Mouse (Mus musculus) gastrocnemius, postnatal 25 days (tissue): ENCODE data around the gene Focad. TPM values are rescaled to one million over a fixed set of nuclear protein-coding genes. Genes with fewer than 3 reads are reported as not detected.
A peak's percentile ranks its signal among the peaks of the same experiment; 100 is the strongest.

ENCODE experiments used
- DNase-seq: peaks from one replicate; pipeline ENCODE4 v3.0.0; 2022
- total RNA-seq, 2 experiments: library from RNA; stranded (reverse); gene quantifications; 1 replicate in 1 of 2; 2 replicates in 1 of 2; pipeline ENCODE4 v1.2.3; 2021

Gene Focad
- total RNA-seq, 2 experiments from 2014 or later, result 10.1 to 11.1 TPM

DNA sequence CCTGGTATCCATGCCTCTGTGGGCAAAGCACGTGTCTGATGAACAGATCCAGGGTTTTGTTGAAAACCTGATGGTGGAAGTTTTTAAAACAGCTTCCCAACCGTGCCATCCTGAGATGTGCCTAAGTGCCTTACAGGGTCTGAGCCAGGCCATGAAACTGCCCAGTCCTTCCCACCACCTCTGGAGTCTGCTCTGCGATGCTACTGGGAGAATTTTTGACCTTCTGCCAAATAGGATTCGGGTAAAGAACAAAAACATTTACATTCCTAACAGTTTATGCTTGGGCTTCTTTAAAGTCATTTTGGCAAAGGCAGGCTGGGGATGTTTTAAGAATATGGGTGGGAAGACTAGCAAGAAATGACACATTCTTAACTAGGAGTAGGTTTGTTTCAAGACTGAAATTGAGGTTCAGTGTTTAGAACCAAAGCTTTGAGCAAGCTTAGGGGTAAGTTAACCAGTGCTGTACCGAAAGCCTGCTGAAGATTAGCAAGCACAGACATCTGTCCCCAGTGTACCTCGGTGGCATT is 302.6 kb downstream of the Focad start:
- no peak for DNase-seq

DNA sequence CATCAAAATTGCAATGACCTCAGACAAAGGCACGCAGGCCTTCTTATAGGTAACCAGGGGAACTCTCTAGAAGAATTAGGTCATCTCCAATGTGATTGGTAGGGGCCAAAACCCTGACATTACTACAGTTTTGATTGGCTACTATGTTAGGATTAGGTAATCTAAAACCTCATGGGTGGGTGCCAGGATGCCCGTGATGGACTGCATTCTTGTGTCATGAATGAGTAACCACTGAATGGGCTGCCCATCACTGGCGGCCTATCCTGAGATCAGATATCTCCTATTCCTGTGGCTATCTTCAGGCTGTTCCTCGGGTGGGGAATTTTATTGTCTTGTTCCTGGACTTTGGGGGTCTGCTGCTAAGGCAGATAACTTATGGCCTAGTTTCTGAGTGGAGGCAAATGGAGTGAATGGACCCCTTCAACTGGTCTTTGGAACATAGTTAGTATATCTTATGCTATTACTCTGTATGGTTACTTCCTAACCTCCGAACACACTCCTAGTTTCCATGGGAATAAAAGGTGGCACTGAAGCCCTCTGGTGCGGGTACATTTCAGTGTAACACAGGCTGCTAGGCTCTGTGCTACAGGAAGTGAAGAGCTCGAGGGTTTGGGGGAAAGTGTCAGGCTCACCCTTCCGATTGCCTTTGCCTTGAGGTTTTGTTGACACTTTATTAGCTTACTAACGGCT is 306.0 kb downstream of the Focad start:
- DNase-seq, result no peak

DNA sequence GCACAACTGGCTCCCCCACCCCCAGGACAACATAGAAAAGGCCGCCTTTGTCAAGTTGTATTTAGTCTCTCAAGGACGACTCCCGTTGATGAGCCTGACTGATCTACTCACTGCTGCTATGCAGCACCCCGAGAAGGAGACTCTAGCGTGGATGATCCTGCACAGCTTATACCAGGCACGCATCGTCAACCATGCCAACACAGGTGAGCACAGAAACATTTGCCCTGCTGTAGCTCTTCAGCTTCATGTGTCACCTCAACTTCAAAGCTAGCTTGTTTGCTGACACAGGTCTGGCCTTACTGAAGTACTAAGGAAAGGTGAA is 306.5 kb downstream of the Focad start:
- DNase-seq, result no peak

DNA sequence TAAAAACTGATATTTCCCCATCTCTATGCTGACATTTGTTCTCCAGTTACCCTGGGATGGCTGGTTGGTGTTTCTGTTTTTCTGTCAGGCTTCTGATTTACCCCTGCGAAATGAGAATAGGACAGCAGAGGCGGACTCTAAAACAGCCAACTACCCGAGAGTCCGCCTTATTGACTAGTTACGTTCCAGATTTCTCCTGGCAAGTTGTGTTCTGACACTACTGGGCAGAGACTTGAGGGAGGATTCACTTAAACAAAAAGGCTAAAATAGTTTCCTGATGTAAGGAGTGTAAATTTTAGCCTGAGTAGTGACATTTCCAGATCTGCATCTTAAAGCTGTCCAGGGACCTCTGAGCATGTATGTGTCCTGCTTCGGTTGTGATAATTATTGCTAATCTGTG is 308.5 kb downstream of the Focad start:
- DNase-seq, result no peak

DNA sequence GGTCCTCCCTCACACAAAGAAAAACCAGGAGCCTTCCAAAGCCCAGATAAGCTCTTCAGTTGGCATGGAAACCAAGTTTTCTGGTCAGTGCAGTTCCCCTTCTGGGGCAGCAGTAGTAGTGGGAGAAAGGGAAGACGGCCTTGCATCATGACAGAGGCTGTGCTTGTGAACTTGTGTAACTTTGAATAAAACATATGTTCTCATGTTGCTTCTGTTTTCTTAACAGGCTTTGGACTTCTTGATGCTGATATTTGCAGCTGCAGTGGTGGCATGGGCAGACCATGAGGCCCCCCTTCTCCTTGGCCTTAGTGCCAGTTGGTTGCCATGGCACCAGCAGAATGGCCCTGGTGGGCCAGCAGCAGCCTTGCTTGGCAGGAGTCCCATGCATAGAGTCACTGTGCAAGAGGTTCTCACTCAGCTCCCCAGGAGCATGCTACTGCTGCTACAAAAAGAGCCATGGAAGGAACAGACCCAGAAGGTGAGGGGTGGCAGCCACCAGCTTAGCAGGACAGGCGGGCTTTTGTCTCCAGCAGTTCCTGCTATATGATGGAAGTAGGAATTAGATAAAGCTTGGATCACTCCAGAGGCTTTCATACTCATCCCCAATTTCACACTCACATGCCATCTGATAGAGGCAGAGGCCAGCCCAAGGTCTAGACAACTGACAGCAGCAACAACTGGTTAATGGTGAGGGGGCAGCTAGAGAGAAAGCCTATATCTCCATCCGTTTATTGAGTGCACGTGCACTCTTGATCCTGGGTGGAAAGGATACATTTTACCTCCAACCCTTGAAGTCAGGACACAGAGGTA is 312.7 kb downstream of the Focad start:
- no peak for DNase-seq

DNA sequence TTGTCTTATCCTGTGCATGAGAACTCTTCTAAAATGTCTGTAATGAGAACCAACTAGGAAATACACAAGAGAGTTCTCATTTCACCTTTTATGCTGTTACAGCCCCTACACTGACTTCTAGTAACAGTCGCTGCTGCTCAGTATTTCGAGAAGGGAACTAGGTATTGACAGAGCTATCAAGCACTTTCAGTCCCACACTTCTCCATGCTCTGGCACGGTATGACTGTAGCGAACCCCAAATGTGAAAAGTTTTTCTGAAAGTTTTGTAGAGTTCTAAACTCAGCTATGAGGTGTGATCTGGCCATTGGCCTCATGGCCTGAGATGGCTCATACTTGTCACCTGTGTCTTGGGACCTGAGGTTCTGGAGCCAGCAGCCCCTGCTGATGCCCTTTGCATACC is 314.9 kb downstream of the Focad start:
- DNase-seq, result no peak

DNA sequence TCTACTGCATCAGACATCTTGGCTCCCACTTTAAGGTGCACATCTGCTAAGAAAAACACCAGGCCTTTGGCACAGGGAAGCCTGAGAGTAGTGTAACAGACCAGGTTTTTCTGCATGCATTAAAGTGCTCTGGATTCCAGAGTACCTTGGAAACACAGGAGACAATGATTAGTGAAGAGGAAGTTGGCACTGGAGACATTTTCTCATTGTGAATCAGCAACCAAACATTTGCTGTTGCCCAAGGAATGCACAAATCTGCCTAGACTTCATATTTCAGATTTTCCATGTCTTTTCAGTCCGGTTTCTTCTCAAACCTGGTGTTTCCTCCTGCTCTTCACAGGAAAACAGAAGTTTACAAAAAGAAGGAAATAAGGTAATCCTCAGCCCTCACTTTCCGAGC is 317.9 kb downstream of the Focad start:
- DNase-seq, result no peak

DNA sequence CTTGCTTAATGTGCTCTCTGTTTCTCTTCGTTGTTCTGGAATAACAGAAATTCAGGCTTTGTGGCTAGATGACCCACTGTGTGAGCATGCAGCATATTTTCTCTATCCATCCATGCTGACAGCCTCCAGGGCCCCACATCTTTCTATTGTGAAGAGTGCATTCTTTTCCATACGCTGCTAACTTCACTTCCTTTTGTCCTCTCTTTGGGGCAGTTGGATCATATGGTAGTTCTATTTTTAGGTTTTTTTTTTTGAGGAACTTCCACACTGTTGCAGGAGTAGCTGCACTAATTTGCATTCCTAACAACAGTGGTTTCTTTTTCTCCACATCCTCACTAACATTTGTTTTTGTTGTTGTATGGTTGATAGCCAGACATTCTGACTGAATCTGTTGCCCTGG is 320.6 kb downstream of the Focad start:
- DNase-seq, result no peak

DNA sequence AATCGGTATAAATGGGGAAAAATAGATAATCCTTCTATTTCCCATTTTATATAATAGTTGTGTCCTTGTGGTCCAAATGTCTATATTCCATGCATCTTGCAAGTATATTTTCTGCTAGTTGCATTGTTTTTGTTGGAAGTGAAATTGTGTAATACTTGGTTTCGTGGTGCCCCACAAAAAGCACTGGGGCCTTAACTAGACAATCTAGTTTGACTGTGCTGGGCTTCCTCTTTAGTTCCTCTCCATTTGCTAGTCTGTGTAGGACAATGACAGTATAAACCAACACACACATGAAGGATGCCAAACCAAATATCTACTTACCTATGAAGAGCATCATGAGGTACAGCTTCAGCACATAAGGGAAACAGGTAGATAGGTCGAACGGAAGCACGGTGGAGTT is 324.9 kb downstream of the Focad start:
- no peak for DNase-seq

DNA sequence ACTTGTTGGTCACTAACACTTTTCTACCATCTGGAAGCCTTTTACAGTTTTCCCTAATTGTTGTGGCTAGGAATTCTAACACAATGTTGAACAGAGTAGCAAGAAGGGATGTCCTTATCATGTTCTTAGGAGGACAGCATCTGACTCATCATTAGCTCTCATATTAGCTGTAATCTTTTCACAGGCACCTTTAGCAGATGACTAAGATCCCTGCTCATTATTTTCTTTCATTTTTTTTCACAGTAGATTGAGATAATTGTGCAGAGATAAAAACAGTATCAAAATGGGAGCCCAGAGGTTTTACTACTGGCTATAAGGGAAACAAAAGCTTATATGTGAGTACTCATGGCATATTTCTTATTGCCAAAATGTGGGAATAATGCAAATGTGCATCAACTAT is 330.1 kb downstream of the Focad start:
- no peak for DNase-seq

DNA sequence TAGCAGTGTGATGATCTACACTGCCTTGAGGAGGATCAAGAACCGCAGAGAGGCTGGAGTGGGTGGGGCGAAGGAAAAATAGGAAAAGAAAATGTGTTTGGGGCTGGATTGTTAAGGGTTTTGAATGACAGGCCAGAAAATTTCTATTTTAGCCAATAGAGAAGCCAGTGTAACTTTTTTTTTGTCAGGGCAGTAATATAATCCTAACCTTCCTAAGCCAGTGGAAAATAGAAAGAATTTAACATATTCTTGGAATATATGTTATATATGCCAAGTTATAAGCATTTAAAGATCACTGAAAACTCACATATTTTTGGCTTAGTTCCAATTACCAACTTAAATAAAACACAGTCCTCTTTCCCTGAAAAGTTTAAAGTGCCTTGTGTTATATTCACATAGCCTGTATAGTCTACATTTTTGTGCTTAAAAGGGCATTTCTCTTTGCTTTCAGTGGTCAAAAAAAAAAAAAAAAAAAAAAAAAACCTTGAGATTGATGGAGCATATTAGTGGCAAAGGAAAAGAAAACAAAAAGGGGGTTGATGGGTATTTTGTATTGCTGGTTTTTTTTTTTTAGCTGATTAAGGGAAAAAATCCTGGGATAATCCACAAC is 333.3 kb downstream of the Focad start:
- DNase-seq, result no peak

DNA sequence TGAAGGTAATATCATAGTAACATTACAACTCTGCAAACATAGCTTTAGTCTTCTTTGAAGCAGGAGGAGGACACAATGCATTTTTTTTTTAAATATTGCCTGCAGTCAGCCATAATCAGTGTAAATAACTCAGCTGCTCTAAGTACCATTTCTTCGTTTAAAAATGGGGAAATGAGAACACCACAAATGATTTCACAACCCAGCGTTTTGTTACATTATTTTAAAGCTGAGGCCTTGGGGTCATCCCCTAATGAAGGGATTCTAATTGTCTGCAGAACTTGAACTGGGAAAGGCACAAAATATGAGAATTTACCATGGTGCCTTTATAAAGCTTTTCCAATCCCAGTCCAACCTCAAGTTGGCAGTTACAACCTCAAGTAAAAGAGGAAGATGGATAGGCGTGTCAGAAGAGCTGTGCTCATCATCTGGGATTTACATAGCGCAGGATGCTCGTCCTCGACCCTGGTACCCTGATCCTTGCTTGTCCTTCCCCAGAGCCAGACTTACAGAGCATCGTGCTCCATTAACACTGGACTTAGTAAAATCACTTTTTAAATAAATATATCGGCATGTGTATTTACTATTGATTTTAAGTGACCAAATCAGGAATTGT is 338.1 kb downstream of the Focad start:
- no peak for DNase-seq

DNA sequence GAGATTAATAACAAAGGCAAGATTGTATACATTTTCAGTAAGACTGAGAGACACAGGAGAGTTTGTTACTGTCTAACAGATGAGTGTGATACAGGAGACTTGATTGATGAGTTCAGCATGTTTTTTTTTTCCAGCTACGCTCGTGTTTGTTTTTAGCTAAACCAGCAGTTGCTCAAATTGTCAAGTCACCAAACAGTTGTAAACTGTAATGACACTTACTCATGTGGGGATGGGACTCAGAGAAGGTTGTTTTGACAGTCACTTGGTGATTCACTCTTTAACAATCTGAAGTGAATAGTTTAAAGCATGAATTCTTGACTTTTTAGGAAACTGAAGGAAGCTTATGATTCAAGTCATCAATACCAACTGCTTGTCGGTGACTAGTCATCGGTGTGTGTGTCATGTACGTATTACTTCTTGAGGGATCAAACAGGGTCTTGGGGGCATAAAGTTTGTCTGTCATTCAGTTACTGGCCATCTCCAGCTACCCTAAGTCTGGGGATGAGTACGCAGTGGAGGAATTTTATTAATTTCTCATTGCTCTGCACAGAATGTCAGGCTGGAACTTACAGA is 342.2 kb downstream of the Focad start:
- no peak for DNase-seq

DNA sequence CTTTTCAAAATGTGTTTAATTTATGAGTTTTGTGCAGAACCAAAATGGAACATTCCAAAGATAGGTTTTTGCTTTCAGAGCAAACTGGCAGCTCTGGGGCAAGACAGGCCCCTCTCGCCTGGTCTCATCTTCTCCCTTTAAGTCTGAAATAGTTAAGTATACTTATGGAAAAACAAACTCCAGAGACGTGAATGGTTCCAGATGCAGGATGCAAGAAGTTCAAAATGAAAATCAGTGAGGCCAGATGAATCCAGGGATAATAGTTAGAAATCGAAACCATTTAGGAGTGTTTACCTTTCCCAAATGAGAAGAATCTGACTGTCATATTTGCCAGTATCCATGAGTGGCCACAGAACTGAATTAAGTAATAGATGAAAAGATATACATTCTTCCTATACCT is 342.7 kb downstream of the Focad start:
- DNase-seq, result no peak

DNA sequence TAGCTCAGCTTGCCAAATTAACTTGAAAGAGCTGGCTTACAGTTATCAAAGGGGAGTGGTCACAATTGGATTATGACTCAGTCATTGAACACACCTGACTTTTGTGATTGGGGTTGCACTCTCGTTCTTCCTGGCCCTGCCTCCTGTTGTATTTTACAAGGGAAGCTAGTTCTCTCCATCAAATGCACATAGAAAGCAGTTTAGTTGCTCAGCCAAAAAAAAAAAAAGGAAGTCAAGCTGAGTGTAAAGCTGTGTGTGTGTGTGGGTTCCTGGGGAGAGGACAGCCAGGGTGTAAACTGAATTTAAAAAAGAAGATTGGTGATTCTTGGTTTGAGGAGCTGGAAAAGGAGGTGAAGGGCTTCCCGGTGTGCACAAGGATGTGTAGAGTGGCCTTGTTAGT is 343.5 kb downstream of the Focad start:
- DNase-seq, result no peak

DNA sequence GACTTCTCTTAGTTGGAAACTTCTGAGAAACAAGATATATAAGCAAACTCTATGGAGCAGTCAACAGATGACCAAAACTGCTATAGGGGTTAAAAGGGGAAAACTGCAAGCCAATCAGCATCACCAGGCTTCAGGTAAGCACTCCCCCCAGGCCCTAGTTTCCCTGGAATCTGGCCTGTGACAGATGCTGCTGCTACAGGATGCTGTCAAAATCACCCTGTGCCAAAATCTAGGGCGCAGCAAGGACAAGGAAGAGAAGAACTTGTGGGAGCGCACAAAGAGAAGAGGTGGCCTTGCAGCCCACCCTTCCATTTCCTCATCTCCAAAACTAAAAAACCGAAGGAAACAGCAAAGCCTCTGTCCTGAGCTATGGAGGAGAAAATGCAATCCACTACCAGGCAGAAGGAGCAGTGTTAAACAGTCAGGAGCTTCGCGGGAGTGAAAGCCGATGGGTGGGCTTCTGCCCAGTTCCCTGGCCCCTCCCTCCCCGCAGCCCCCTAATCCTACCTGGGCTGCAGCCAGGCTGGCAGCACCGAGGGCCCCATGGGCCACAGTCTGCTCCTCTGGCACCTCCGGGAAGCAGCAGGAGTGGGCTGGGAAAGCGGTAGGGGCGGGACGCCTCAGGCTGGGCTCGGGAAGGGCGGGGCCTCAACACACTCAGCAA is 344.0 kb downstream of the Focad start, which contains the start of gene Hacd4:
TSS of gene Hacd4 (minus strand) at position 603 of the 664 bp plus-strand sequence.
- peak; percentile 65 for DNase-seq

DNA sequence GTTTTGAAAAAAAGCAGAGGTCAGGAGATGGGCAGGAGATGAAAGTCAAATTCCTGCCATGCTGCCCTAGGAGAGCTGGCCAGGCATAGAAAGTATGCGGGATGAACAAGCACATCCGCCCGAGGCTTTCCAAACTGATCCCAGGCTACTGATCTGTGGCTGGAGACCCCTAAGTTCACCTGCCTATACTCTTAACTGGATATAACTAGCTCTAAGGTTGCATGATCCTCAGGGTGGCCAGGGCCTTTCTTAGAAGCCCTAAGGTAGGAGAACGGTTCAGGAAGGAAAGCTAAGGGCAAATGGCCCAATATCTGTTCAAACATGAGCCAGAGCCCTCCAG is 344.5 kb downstream of the Focad start:
- DNase-seq, result no peak

DNA sequence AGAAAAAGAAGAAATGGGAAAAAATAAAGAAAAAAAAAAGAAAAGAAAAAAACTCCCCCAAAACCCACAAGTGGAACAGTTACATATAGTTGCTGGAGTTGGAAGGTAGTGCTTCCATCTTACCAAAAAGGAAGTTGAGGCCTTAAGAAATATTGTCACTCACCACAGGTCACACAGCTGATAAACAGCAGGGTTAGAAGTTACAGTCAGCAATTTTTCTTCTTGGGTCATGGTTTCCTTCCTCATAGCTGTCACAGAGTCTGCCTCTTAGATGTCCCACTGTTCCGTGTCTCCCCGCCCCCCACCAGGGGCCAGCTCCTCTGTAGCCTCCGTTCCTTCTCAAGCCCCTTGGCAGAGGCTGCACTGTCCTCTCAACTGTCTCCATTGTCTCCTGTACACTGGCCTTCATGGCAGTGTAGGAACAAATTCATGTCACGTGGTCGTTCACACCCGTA is 345.3 kb downstream of the Focad start:
- DNase-seq, result no peak

DNA sequence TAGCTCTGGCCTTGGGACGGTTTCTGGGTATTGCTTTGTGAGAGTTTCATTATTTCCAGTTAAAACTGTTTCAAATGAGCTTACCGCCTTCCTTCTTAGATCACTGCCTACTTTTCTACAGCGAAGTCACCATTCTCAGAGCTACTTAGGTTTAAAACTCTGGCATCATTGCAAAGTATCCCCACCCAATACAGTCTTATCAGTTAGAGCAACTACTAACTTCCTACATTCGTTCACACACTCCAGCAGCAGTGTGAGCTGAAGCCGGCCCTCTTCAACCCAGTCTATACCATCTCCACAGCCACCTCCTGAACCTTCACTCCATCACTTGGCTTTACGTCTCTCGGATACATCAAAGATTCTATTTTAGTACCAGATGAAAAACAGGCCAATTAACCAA is 346.4 kb downstream of the Focad start:
- no peak for DNase-seq

DNA sequence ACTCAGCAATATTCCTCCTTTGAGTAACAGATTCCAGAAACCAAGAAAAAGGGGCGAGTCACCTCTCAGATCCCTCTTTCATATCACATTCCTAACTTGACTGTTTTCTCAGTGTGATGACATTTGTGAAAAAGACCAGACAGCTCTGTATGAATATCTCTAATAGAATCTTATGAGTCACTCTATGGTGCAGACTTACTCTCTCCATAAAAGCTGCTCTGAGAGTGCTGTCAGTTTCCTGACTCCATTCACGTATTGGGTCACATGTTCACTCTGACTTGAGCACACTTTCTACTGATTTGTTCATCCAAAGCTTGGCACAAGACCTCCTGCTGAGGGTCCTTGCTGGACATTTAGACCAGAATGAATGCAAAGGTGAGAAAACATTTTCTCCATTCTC is 354.5 kb downstream of the Focad start:
- DNase-seq, result no peak

DNA sequence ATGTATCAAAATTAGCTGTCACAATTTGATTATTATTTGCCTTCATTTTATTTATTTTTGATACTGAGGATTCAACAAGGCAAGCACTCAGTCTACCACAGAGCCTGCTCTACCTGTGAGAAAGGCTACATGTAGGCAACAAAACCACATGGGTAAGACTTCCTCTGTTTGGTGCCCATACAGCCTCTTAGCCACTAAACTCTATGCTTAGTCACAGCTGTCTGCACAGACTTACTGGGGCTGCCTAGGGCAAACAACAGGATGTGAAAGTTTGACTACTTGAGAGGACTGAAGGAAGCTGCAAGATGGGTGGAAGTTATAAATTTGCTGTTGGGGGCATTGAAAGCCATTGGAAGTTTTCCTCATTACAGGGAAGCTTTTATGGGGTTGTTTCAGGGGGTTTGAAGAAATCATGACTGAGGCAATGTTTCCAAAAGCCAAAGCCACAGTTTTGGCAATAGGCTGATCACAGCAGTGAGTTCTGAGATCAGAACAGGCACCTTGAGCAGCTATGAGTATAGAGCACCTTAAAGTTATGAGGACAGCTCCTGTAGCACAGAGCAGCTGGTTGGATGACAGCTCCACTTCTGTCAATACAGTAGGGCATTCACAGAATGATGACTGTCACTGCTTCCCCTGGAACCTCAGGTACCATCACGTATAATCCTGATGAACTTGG is 355.8 kb downstream of the Focad start:
- no peak for DNase-seq
